Mouse (Mus musculus) intestine, embryonic 16.5 days (tissue): ENCODE measurements around the gene Mgat1. TPM values are rescaled to one million over a fixed set of nuclear protein-coding genes. Genes with fewer than 3 reads are reported as not detected.
A peak's percentile ranks its signal among the peaks of the same experiment; 100 is the strongest.
"Not testable (repeated sequence)": the region's sequence is repeated elsewhere in the genome, so short reads cannot be mapped to it uniquely, and the experiment has no call there.

ENCODE experiments used
- ATAC-seq: fragments of 200-750 bp; cut with Nextera tagmentation; 2 replicates; pipeline ENCODE4 v1.8.0; 2017; ENCODE audit warnings: moderate TSS enrichment, moderate library complexity
- H3K27ac ChIP-seq: fragments of 300-500 bp; sonication (generic); 2 replicates; pipeline ENCODE4 v1.5.1; 2014; ENCODE audit warnings: mild to moderate bottlenecking, low read length
- H3K27me3 ChIP-seq: fragments of 300-500 bp; sonication (generic); replicated peaks from 2 replicates; pipeline ENCODE4 v1.6.1; 2014; ENCODE audit warnings: low read length, control low read depth, mixed read lengths; ENCODE audit not compliant: control insufficient read depth, insufficient read depth
- H3K36me3 ChIP-seq: fragments of 300-500 bp; sonication (generic); 2 replicates; pipeline ENCODE4 v1.6.1; 2014; ENCODE audit warnings: low read length, control low read depth; ENCODE audit not compliant: control insufficient read depth, insufficient read depth
- H3K4me1 ChIP-seq: fragments of 300-500 bp; sonication (generic); 2 replicates; pipeline ENCODE4 v1.6.1; 2014; ENCODE audit warnings: low read length, control low read depth, mixed read lengths; ENCODE audit not compliant: control insufficient read depth, insufficient read depth
- H3K4me2 ChIP-seq: fragments of 300-500 bp; sonication (generic); 2 replicates; pipeline ENCODE4 v1.6.1; 2014; ENCODE audit warnings: low read depth, low read length, control low read depth
- H3K4me3 ChIP-seq: fragments of 300-500 bp; sonication (generic); 2 replicates; pipeline ENCODE4 v1.5.1; 2014; ENCODE audit warnings: mild to moderate bottlenecking, low read length
- H3K9ac ChIP-seq: fragments of 300-500 bp; sonication (generic); 2 replicates; pipeline ENCODE4 v1.6.1; 2014; ENCODE audit warnings: low read depth, low read length
- H3K9me3 ChIP-seq: fragments of 300-500 bp; sonication (generic); 2 replicates; pipeline ENCODE4 v1.6.1; 2016; ENCODE audit warnings: low read length, control low read depth; ENCODE audit not compliant: control insufficient read depth
- WGBS: fragments of 180-500 bp; shearing (Covaris S2); extraction: QIAGEN DNeasy Blood & Tissue Kit; methylation state at CpG from one replicate; pipeline ENCODE4 v1.1.7; 2014; 5-methylcytosine and 5-hydroxymethylcytosine counted together
- polyA plus RNA-seq: library from polyadenylated mRNA; unstranded; fragments of >200 nt; fragmentation: Nextera tagmentation; extraction: Ambion mirVana; gene quantifications from 2 replicates; pipeline ENCODE4 v1.2.1, GENCODE M21; 2015

The Mgat1 gene
- 62.4 and 65.8 TPM in 2 replicates for polyA plus RNA-seq

DNA sequence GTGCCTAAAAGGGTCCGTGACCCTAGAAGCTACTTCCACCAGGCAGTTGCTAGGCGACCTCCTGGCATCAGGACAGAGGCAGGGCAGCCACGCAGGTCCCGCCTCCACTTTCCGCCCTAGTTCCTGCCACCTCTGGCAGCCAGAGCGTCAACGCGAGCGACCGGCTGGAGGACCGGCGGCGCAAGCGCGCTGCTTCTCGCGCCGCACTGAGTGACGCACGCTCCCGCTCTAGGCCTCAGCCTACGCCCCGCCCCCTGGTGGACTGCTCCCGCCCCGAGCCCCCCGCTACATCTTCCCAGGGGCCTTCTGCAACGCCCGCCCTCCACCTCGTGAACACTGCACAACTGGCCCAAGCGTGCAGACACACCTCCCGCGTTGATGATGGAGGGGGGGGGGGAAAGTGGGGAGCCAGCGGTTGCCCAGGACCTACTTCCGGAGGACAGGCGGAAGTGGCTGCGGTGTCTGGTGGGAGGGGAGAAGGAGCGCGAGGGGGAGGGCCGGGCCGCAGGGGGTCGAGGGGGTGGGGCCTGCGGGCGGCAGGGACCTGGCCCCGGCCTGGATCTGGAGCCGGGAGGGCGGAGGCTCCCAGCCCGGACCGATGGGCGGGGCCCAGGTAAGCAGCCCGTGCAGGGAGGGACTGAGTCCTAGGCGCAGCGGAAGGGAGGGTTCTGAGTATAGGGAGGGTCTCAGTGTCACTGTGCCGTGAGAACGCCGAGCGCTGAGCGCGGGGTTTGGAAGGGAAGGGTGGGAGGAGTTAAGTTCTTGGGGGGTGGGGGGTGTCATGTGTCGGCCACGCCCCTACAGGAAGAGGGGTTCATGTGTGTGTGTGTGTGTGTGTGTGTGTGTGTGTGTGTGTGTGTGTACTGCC is at the start of gene Mgat1:
TSS of gene Mgat1 (plus strand) at position 465 of the 868 bp plus-strand sequence.
- H3K27ac ChIP-seq, result peak within 1 kb of the TSS; percentile 95
- H3K27me3 ChIP-seq, result no peaks in the 10 kb centered on the region
- H3K9ac ChIP-seq, result peak within 1 kb of the TSS; percentile 74
- peak within 1 kb of the TSS; percentile 59 for H3K4me3 ChIP-seq
- WGBS, result under 1% methylated on average over 59 of the region's 60 CpGs
- H3K9me3 ChIP-seq, result no peaks in the 10 kb centered on the region
- H3K4me1 ChIP-seq, result peaks cover 33% of the 10 kb centered on the region
- peak; percentile 92 for ATAC-seq
- H3K4me2 ChIP-seq, result peak within 1 kb of the TSS; percentile 66
- no peaks in the 10 kb centered on the region for H3K36me3 ChIP-seq

DNA sequence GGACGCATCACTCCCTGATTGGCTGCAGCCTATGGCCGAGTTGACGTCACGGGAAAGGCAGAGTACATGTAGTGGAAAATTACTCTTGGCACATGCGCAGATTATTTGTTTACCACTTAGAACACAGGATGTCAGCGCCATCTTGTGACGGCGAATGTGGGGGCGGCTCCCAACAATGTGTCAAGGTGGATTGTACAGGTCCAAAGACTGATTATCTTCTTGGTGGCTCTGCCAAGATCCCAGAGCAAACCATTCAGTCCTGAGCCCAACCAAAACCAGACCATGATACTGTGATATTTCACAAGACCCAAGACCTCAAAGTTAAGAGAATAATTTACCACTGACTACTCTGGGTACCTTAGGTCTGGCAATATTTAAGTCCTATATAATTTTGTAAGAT is 49.2 kb upstream of the Mgat1 start:
- H3K4me2 ChIP-seq, H3K27me3 ChIP-seq, ATAC-seq, H3K27ac ChIP-seq, H3K9ac ChIP-seq, H3K36me3 ChIP-seq, H3K4me3 ChIP-seq, H3K9me3 ChIP-seq, H3K4me1 ChIP-seq: not testable (repeated sequence)
- WGBS, result 95% methylated on average over 9 of the region's 9 CpGs

DNA sequence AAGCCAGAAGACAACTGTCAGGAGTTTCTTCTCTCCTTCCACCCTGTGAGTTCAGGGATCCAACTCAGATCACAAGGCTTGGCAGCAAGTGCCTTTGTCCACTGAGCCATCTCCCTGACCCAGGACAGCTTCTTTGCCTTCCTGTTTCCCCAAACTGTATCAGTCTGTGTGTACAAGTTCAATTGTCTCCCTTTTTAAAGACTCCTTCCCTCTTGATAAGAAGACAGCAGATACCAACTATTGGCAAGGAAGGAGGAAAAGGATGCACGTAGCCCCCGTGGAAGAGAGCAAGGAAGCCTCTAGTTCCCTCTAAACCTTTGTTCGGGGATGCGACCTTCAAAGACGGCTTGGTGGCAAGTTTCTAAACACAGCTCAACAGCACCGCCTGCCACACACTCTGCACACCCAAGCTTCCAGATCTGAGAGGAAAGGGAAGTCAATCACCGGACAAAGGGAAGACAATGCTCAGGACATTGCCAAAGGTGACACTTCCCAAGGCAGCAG is 48.1 kb upstream of the Mgat1 start:
- ATAC-seq, result no peak

DNA sequence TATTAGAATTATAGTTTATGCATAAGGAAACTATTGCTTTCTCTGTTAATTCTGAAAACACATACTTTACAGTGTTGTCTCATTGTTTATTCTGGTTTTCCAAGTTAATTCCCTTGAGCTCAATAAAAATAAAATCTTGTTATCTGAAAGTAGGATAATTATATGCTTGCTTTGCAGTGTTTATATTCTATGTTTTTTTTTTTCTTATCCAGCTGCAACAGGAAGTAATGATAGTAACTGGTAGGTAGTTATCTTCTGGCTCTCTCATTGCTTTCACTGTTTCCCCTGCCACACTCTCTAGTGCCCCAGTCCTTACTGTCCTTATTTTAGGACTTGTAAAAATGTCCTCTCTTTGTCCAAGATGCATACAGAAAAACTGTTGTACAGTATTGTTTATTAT is 43.3 kb upstream of the Mgat1 start:
- Histone ChIP-seq H3K9me3 (no peaks in the 10 kb centered on the region), H3K4me2 (no peak overlapping the region), H3K36me3 (no peaks in the 10 kb centered on the region), H3K9ac (no peak overlapping the region), H3K4me3 (no peak overlapping the region), H3K27me3 (no peaks in the 10 kb centered on the region), H3K27ac (no peak overlapping the region), H3K4me1 (peaks cover 5% of the 10 kb centered on the region)
- no peak for ATAC-seq

More for the DNA sequence above, 48.1 kb upstream of the Mgat1 start:
- Histone ChIP-seq H3K9ac (no peak overlapping the region), H3K27me3 (no peaks in the 10 kb centered on the region), H3K4me3 (no peak overlapping the region), H3K4me2 (no peak overlapping the region), H3K27ac (no peak overlapping the region), H3K9me3 (no peaks in the 10 kb centered on the region), H3K4me1 (no peaks in the 10 kb centered on the region), H3K36me3 (no peaks in the 10 kb centered on the region)
- WGBS, result 85% methylated on average over 7 of the region's 7 CpGs

DNA sequence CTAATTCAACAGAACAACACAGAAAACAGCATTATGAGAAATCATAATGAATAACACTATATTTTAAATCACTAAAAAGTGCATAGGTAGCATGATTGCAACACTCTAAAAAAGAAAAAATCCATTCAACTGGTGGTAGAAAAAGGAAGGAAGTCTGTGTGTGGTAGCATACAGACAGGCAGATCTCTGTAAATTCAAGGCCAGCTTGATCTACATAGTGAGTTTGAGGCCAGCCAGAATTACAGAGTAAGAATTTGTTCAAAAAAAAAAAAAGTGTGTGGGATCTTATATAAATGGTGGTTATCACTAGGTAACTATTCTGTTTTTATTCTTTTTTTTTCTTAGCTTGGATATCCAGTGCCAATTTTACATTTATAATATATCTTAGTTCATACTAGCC is 42.8 kb upstream of the Mgat1 start:
- H3K4me3 ChIP-seq, result no peak overlapping the region
- no peak overlapping the region for H3K4me2 ChIP-seq
- H3K27me3 ChIP-seq, result no peaks in the 10 kb centered on the region
- no peak for ATAC-seq
- no peak overlapping the region for H3K9ac ChIP-seq
- no peaks in the 10 kb centered on the region for H3K9me3 ChIP-seq
- peaks cover 5% of the 10 kb centered on the region for H3K4me1 ChIP-seq
- H3K27ac ChIP-seq, result no peak overlapping the region
- no peaks in the 10 kb centered on the region for H3K36me3 ChIP-seq

GRCm38 (mm10) chr11:49202071-49202470 is 41.9 kb upstream of the Mgat1 start:
- 53% methylated on average over 2 of the region's 2 CpGs for WGBS
- H3K4me2 ChIP-seq, result peak overlapping the region; percentile 87
- no peak for ATAC-seq
- H3K27me3 ChIP-seq, result no peaks in the 10 kb centered on the region
- no peaks in the 10 kb centered on the region for H3K9me3 ChIP-seq
- H3K4me1 ChIP-seq, result peaks cover 5% of the 10 kb centered on the region
- H3K9ac ChIP-seq, result peak overlapping the region; percentile 90
- H3K27ac ChIP-seq, result peak overlapping the region; percentile 98
- H3K36me3 ChIP-seq, result no peaks in the 10 kb centered on the region
- H3K4me3 ChIP-seq, result peak overlapping the region; percentile 78

DNA sequence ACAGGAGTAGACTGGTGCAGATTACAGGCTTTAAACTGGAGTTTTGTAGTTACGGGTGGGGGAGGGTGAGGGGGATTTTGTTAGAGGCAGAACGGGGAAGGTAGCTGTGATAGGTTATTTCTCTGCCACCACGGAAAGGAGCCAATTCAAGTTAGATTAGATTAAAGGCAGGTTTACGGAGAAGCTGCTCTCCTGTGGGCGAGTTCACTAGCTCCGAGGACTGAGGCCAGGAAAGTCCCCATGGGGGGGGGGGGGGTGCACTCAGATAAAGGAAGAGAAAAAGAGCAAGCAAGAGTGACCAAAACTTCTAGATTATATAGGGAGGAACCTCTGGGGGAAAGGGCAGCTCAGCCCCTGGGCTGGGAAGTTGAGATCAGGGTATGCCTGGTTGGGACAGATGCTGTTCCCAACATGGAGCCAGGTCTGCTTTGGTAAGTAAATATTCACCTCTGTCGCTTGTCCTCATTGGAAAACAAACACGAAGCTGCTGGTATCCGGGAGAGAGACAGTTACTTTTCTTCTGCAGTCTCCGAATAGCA is 41.4 kb upstream of the Mgat1 start:
- no peaks in the 10 kb centered on the region for H3K36me3 ChIP-seq
- H3K4me2 ChIP-seq, result peak overlapping the region; percentile 87
- peak overlapping the region; percentile 98 for H3K27ac ChIP-seq
- H3K4me3 ChIP-seq, result peak overlapping the region; percentile 78
- ATAC-seq, result peak; percentile 16
- H3K9me3 ChIP-seq, result no peaks in the 10 kb centered on the region
- H3K27me3 ChIP-seq, result no peaks in the 10 kb centered on the region
- H3K4me1 ChIP-seq, result peaks cover 5% of the 10 kb centered on the region
- H3K9ac ChIP-seq, result peak overlapping the region; percentile 90
- 2% methylated on average over 10 of the region's 10 CpGs for WGBS

- H3K27ac ChIP-seq, result peak within 1 kb of the TSS; percentile 98
- peak within 1 kb of the TSS; percentile 87 for H3K4me2 ChIP-seq
- ATAC-seq, result peak; percentile 96
- WGBS, result under 1% methylated on average over 46 of the region's 47 CpGs
- H3K9ac ChIP-seq, result peak within 1 kb of the TSS; percentile 90
- no peaks in the 10 kb centered on the region for H3K27me3 ChIP-seq
- H3K4me3 ChIP-seq, result peak within 1 kb of the TSS; percentile 78
- H3K36me3 ChIP-seq, result no peaks in the 10 kb centered on the region
- no peaks in the 10 kb centered on the region for H3K9me3 ChIP-seq
- peaks cover 5% of the 10 kb centered on the region for H3K4me1 ChIP-seq
Observed at GRCm38 (mm10) chr11:49203129-49203768, 40.7 kb upstream of the Mgat1 start, which contains the start of gene Zfp62. Gene Zfp62, plus strand, starts transcription at chr11:49203292.

DNA sequence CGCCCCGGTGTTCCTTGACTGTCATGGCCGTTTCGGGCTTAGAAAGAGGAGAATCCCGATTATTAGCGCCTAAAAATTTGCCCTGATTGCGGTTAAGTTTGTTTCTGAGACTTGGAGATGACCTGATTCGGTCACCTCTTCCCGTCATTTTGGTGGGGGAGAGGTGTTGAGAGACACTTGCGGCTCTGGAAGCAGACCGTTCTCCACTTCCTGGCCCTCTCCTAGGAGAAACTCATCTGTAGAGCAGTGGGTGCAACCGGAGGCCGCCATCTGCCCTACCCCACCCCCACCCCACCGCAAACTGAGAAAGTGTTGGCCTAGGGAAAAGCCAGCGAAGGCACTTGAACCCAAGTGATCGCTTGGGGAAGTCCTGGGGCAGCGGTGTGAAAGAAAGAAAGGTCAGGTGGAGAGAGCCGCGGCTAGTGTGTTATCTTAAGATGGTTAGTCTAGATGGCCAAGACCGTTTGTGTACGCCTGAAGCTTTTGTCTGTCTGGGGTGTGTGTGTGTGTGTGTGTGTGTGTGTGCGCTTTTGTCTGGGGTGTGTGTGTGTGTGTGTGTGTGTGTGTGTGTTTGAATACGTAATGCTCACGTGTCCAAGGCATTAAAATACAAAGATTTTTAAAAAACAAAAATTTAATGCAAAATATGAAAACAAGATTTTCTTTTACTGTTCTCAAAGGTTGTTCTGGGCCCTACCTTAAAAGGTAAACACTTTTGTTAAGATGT is 40.1 kb upstream of the Mgat1 start:
- peak; percentile 73 for ATAC-seq
- Histone ChIP-seq H3K36me3 (no peaks in the 10 kb centered on the region), H3K4me3 (peak overlapping the region; percentile 78), H3K27ac (peak overlapping the region; percentile 98), H3K27me3 (no peaks in the 10 kb centered on the region), H3K9me3 (no peaks in the 10 kb centered on the region), H3K9ac (peak overlapping the region; percentile 90), H3K4me1 (peaks cover 5% of the 10 kb centered on the region), H3K4me2 (peak overlapping the region; percentile 87)
- WGBS, result under 1% methylated on average over 24 of the region's 24 CpGs
